Mouse (Mus musculus) spleen, adult 2 months (tissue): ENCODE results near the gene Bpifa6. TPM values are rescaled to one million over a fixed set of nuclear protein-coding genes. Genes with fewer than 3 reads are reported as not detected.
A peak's percentile ranks its signal among the peaks of the same experiment; 100 is the strongest.
"Not testable (repeated sequence)": the region's sequence is repeated elsewhere in the genome, so short reads cannot be mapped to it uniquely, and the experiment has no call there.

ENCODE experiments used
- DNase-seq, 2 experiments: peaks; one replicate each; pipeline versions ENCODE4 v3.0.0 to v3.0.0-alpha.2; 2012 to 2021; ENCODE audit warnings: low spot score in 2 of 2, low read depth in 1 of 2
- H3K27ac ChIP-seq: fragments of 200-500 bp; 2 replicates; pipeline ENCODE4 v1.5.1; 2012; ENCODE audit warnings: low read length, inconsistent platforms; ENCODE audit not compliant: insufficient read depth
- H3K27me3 ChIP-seq: fragments of 200-500 bp; 2 replicates; pipeline ENCODE4 v1.6.1; 2012; ENCODE audit warnings: mild to moderate bottlenecking, moderate library complexity, low read length, inconsistent platforms; ENCODE audit not compliant: control insufficient read depth, insufficient read depth
- H3K36me3 ChIP-seq: fragments of 200-500 bp; 2 replicates; pipeline ENCODE4 v1.6.1; 2012; ENCODE audit warnings: mild to moderate bottlenecking, low read length, inconsistent platforms; ENCODE audit not compliant: control insufficient read depth, insufficient read depth
- H3K4me1 ChIP-seq: fragments of 200-500 bp; 2 replicates; pipeline ENCODE4 v1.6.1; 2011; ENCODE audit warnings: inconsistent platforms; ENCODE audit not compliant: control insufficient read depth, insufficient read depth, insufficient read length
- H3K4me3 ChIP-seq: fragments of 200-500 bp; 2 replicates; pipeline ENCODE4 v1.5.1; 2011; ENCODE audit warnings: mild to moderate bottlenecking, inconsistent platforms; ENCODE audit not compliant: insufficient read depth, insufficient read length; ENCODE audit errors: extremely low read depth
- CTCF ChIP-seq: fragments of 200-500 bp; IDR thresholded peaks from 2 replicates; pipeline ENCODE4 v1.5.1; 2011; ENCODE audit warnings: mild to moderate bottlenecking, inconsistent platforms; ENCODE audit not compliant: insufficient read depth, insufficient read length, insufficient replicate concordance; ENCODE audit errors: extremely low read depth
- POLR2A ChIP-seq: fragments of 200-500 bp; IDR thresholded peaks from 2 replicates; pipeline ENCODE4 v1.6.1; 2011; ENCODE audit warnings: low read depth, low read length, inconsistent platforms
- WGBS: fragments of 180-500 bp; shearing (Covaris S2); methylation state at CpG from one replicate; pipeline ENCODE4 v1.1.7; 2018; 5-methylcytosine and 5-hydroxymethylcytosine counted together
- polyA plus RNA-seq: library from polyadenylated mRNA; depleted of rRNA; stranded (reverse); fragments of >200 nt; gene quantifications from 2 replicates; pipeline ENCODE4 v1.2.3, GENCODE M21; 2012; rRNA removed

Bpifa6 gene
- polyA plus RNA-seq, 1 experiment, result not detected

DNA sequence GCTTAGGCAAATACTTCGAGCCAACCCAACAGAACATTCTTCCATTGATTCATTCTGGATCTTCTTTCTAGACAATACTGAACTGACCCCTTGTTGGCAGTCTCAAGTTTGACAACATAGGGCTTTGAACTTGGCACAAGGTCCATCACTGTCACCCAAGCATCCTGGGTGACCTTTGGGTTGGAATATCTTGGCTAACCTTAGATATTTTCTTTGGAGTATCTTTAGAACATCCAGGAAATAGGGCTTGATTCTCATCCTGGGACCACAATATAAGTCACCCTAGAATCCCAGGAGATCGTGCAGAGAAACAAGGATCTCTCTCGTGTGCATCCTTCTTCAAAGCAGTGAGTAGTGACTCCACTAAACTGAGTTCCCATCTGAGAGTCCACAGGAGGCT, 33.2 kb downstream of the Bpifa6 start, which contains the start of gene Bpifa2:
Gene Bpifa2, plus strand, starts transcription at position 301 of the 400 bp plus-strand sequence.
- no peak for DNase-seq
- Histone ChIP-seq H3K4me3 (no peak within 1 kb of the TSS), H3K36me3 (no peaks in the 10 kb centered on the region), H3K27ac (no peak within 1 kb of the TSS), H3K27me3 (no peaks in the 10 kb centered on the region), H3K4me1 (no peaks in the 10 kb centered on the region)
- WGBS, result 81% methylated on average over 3 of the region's 3 CpGs
- TF ChIP-seq POLR2A (no peak), CTCF (no peak)

DNA sequence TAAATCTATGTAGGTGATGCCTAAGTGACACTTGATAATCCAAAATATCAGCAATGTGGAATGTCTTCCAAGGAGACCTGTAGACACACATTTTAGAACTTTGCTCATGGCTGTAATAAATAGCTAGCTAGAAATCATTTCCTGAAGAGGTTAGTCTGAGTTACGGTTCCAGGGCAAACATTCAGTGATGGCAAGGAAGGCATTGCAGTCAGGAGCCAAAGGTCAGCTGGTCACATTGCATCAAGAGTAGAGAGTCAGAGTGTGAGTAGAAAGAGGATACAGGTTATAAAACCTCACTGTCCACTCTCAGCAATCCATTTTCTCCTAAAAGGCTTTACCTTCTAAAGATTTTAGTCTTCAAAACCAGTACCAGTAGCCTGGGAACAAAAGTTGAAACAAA, 43.2 kb downstream of the Bpifa6 start:
- no peaks in the 10 kb centered on the region for H3K27me3 ChIP-seq
- H3K4me3 ChIP-seq, result no peak overlapping the region
- H3K27ac ChIP-seq, result no peak overlapping the region
- 76% methylated on average over 1 of the region's 1 CpGs for WGBS
- no peaks in the 10 kb centered on the region for H3K4me1 ChIP-seq
- no peak for TF ChIP-seq CTCF
- TF ChIP-seq POLR2A, result no peak
- no peak for DNase-seq
- H3K36me3 ChIP-seq, result no peaks in the 10 kb centered on the region

DNA sequence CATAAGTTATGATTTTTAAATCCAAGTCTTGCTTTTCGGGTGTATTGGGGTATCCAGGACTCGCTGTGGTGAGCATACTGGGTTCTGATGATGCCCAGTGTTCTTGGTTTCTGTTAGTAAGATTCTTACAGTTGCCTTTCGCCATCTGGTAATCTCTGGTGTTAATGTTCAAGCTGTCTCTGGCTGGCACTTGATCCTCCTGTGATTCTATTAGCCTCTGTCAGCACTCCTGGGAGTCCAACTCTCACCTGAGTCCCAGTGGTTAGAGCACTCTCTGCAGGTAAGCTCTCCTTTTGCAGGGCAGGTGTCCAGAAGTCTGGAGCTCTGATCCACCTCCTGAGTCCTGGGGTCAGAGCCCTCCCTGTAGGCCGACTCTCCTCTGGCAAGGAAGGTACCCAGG, 49.9 kb downstream of the Bpifa6 start:
- DNase-seq, result not testable (repeated sequence)
- WGBS, result 90% methylated on average over 4 of the region's 4 CpGs

DNA sequence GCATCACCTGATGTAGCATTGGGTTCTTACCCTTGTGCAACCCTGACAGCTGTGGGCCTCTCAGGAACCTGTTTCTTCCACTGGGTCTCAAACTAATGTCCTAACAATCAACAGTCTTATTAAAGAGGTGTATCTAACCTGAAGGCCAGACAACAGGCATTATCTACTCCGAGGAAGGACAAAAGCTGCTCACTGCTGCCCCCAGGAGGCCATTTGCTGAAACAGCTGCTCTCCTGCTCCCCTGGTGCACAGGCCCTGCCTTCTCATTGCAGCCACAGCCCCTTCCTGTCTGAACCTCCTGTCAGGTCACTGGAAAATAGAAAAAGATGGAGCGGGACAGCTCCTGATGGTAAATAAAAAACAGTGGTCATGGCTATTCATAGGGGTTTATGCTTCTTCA, 64.2 kb downstream of the Bpifa6 start:
- 45% methylated on average over 2 of the region's 2 CpGs for WGBS
- no peak for DNase-seq
- H3K27ac ChIP-seq, result no peak overlapping the region
- no peak for TF ChIP-seq POLR2A
- TF ChIP-seq CTCF, result peak; percentile 36; the same call in 1 of the 2 replicates
- H3K4me1 ChIP-seq, result no peaks in the 10 kb centered on the region
- H3K36me3 ChIP-seq, result no peaks in the 10 kb centered on the region
- H3K4me3 ChIP-seq, result no peak overlapping the region
- no peaks in the 10 kb centered on the region for H3K27me3 ChIP-seq

More for the DNA sequence above, 49.9 kb downstream of the Bpifa6 start:
- H3K27ac ChIP-seq, H3K4me1 ChIP-seq, H3K36me3 ChIP-seq, H3K4me3 ChIP-seq, H3K27me3 ChIP-seq: not testable (repeated sequence)

DNA sequence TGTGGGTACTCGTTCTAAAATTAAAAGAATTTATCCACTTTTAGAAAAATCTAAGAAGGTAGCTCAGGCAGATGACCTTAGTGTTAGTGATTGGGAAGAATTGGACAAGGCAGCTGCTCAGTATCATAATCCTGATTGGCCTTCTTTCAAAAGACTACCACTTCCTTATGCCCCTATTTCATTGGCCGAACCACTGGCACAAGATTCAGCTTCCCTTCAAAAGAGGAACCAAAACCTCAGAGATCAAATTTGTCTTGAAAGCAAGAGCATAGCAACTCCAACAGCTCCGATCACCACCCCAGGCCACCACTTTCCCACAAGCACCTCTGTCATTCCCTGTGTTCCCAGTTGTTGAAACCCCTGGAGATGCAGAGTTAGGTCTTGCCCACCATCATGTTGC, 70.0 kb downstream of the Bpifa6 start:
- 32% methylated on average over 3 of the region's 3 CpGs for WGBS
- Histone ChIP-seq H3K27ac (no peak overlapping the region), H3K36me3 (no peaks in the 10 kb centered on the region), H3K27me3 (no peaks in the 10 kb centered on the region), H3K4me3 (no peak overlapping the region), H3K4me1 (no peaks in the 10 kb centered on the region)
- TF ChIP-seq POLR2A (no peak), CTCF (no peak)
- DNase-seq, result no peak

Other genes starting within 250 kb of the Bpifa6 start
- gene Mapre1, start 233.7 kb upstream of the Bpifa6 start, polyA plus RNA-seq, result 5.0 and 5.1 TPM in 2 replicates
- gene Efcab8, start 195.0 kb upstream of the Bpifa6 start, polyA plus RNA-seq, result 0.22 and 0.26 TPM in 2 replicates
- gene Sun5, start 103.9 kb upstream of the Bpifa6 start, polyA plus RNA-seq, result not detected in 2 replicates
- 0.20 and 0.25 TPM in 2 replicates for gene Bpifb2, start 99.9 kb upstream of the Bpifa6 start, polyA plus RNA-seq
- not detected in 2 replicates for gene Bpifb6, start 74.6 kb upstream of the Bpifa6 start, polyA plus RNA-seq
- gene Bpifb3, start 56.7 kb upstream of the Bpifa6 start, polyA plus RNA-seq, result 0.16 and 0.68 TPM in 2 replicates
- gene Bpifb4, start 36.7 kb upstream of the Bpifa6 start, polyA plus RNA-seq, result not detected in 2 replicates
- gene Bpifa2, start 33.3 kb downstream of the Bpifa6 start, polyA plus RNA-seq, result not detected in 2 replicates
- gene Bpifa3, start 155.4 kb downstream of the Bpifa6 start, polyA plus RNA-seq, result not detected in 2 replicates
- not detected in 2 replicates for gene Bpifa1, start 167.9 kb downstream of the Bpifa6 start, polyA plus RNA-seq
- not detected in 2 replicates for gene Bpifa5, start 187.7 kb downstream of the Bpifa6 start, polyA plus RNA-seq
- gene Bpifb1, start 215.9 kb downstream of the Bpifa6 start, polyA plus RNA-seq, result not detected in 2 replicates
- gene Bpifb5, start 248.8 kb downstream of the Bpifa6 start, polyA plus RNA-seq, result 0.06 and 0.08 TPM in 2 replicates